Mouse (Mus musculus): ENCODE results near the gene Olfr74.
"Not testable (repeated sequence)": the region's sequence is repeated elsewhere in the genome, so short reads cannot be mapped to it uniquely, and the experiment has no call there.

Gene Olfr74

DNA sequence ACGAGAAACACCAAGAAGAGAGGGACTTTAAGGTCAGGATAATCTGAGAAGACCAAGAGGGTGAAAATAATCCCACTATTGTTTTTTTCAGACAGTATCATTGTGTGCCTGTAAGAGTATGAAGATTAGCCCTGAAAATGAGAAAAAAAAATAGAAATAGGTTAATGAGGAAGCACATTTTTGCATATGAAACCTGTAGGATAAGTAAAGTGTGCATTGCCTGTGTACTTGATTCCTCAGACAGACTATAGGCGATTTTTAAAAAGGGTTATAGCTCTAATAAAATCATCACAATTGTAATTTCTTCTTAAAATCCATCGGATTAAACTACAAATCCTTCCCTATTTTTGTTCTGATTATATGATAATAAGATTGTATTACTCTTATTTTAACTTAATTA, at the start of gene Olfr74:
Gene Olfr74, minus strand, starts transcription at position 101 of the 400 bp plus-strand sequence.
- DNase-seq (ENCODE audit: low read depth, low spot score), result no peak

- DNase-seq (ENCODE audit: low read depth, low spot score), result not testable (repeated sequence)
Observed at GRCm38 (mm10) chr2:88022474-88022873, 48.0 kb upstream of the Olfr74 start, which contains the start of gene Olfr1161. TSS of gene Olfr1161 (plus strand) at chr2:88022774.

GRCm38 (mm10) chr2:88007515-88008318, 33.3 kb upstream of the Olfr74 start, which contains the start of gene Olfr1160:
TSS of gene Olfr1160 (minus strand) at chr2:88008268.
- no peak for DNase-seq (ENCODE audit: low read depth, low spot score)

- DNase-seq (ENCODE audit: low read depth, low spot score), result no peak
Observed at GRCm38 (mm10) chr2:87989813-87990212, 15.3 kb upstream of the Olfr74 start, which contains the start of gene Olfr1158. TSS of gene Olfr1158 (plus strand) at chr2:87990113.

DNA sequence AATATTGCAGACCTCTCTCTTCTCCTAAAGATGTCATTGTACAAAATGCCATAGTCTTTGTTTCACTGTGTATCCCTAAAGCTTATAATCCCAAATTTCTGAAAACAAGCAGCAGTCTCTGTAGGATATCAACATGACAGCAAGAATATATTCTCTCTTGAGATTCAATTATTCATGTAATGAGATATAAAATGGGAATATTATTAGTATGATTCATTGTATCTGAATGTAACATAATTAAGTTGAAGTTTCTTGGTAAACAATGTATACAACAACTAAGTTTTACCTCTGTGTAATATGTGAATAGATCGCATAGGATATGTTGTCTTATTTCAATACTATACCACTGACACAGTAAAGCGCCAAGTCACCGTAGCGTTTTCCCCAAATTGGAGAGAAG, 6.3 kb downstream of the Olfr74 start, which contains the start of gene Olfr1157:
Gene Olfr1157, minus strand, starts transcription at position 101 of the 400 bp plus-strand sequence.
- DNase-seq (ENCODE audit: low read depth, low spot score), result no peak

DNA sequence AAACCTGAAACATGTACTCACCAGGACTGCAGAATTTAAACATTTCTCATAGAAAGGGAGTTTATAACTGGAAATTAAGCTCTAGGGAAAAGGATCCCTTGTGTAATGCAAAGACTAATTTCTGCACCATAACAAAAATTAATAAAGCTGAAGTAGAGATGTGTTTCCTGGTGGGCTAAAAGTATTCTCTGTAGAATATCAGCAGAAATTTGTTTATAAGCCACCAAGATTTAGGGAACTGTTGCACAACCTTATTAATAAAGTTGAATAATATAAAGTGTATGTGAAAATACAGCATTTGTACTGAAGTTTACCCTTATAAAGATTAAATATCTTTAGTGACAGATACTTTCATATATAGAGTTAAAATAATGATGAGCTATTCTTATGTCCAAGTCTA, 21.5 kb downstream of the Olfr74 start, which contains the start of gene Olfr1156:
Gene Olfr1156, minus strand, starts transcription at position 101 of the 400 bp plus-strand sequence.
- no peak for DNase-seq (ENCODE audit: low read depth, low spot score)

DNA sequence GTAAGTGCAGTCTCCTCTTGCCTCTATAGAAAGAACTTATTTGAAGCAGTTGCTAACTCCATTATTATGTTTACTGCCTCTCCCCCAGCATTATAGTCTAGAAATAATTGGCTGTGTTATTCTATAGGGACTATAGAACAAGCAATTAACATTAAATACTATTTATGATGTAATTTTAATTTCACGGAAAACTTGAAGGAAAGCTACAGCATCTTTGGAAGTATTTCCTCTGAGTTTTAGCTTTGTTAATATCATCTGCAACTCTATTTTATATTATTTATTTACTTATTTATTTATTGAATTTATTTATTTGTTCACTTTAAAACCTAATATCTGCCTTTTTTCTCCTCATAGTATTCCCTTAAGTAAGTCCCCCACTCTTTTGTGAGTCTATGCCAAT, 29.4 kb downstream of the Olfr74 start, which contains the start of gene Olfr1155:
Gene Olfr1155, minus strand, starts transcription at position 101 of the 400 bp plus-strand sequence.
- DNase-seq (ENCODE audit: low read depth, low spot score), result no peak

Measured in c-Kit-negative CD71-positive TER-119-positive erythroid progenitor cells, embryonic 14.5 days (primary cell).